Mouse (Mus musculus) adrenal gland, postnatal 36 days (tissue): ENCODE results near the gene Pou1f1. TPM values are rescaled to one million over a fixed set of nuclear protein-coding genes. Genes with fewer than 3 reads are reported as not detected.

Experiments used
- DNase-seq, 2 experiments: peaks; one replicate each; pipeline ENCODE4 v3.0.0; 2021; ENCODE audit warnings: mixed read lengths in 1 of 2
- total RNA-seq, 2 experiments: library from RNA; stranded (reverse); gene quantifications; 2 replicates each; pipeline ENCODE4 v1.2.3; 2021

The Pou1f1 gene
- total RNA-seq, 2 experiments from 2014 or later: not detected

- no peak for DNase-seq
Observed at GRCm38 (mm10) chr16:65564306-65564705, 44.0 kb downstream of the Pou1f1 start.

- DNase-seq: no peak
Observed at GRCm38 (mm10) chr16:65564951-65565350, 44.6 kb downstream of the Pou1f1 start.

- DNase-seq: no peak
Observed at GRCm38 (mm10) chr16:65568853-65569252, 48.5 kb downstream of the Pou1f1 start.

- DNase-seq: no peak
Observed at GRCm38 (mm10) chr16:65577298-65578029, 57.2 kb downstream of the Pou1f1 start.

Other genes with a start within 250 kb of the Pou1f1 start
- 10 to 100 TPM; 53.5 to 62.4 TPM for gene Chmp2b, start 42.2 kb downstream of the Pou1f1 start, total RNA-seq